Mouse (Mus musculus): Measurements from ENCODE around the gene Lrsam1. TPM values are rescaled to one million over a fixed set of nuclear protein-coding genes. Genes with fewer than 3 reads are reported as not detected.
A peak's percentile ranks its signal among the peaks of the same experiment; 100 is the strongest.

Gene Lrsam1
- total RNA-seq, 4 experiments from 2014 or later, result 23.3 to 38.9 (median 28.5) TPM

- DNase-seq, result peak; percentile 85
These were observed 5.5 kb upstream of the Lrsam1 start for GRCm38 (mm10) chr2:32966689-32967631.

- DNase-seq, result no peak
These were observed 4.8 kb upstream of the Lrsam1 start for GRCm38 (mm10) chr2:32966184-32966688.

GRCm38 (mm10) chr2:32965511-32966183 lies 4.2 kb upstream of the Lrsam1 start:
- DNase-seq, result no peak

DNA sequence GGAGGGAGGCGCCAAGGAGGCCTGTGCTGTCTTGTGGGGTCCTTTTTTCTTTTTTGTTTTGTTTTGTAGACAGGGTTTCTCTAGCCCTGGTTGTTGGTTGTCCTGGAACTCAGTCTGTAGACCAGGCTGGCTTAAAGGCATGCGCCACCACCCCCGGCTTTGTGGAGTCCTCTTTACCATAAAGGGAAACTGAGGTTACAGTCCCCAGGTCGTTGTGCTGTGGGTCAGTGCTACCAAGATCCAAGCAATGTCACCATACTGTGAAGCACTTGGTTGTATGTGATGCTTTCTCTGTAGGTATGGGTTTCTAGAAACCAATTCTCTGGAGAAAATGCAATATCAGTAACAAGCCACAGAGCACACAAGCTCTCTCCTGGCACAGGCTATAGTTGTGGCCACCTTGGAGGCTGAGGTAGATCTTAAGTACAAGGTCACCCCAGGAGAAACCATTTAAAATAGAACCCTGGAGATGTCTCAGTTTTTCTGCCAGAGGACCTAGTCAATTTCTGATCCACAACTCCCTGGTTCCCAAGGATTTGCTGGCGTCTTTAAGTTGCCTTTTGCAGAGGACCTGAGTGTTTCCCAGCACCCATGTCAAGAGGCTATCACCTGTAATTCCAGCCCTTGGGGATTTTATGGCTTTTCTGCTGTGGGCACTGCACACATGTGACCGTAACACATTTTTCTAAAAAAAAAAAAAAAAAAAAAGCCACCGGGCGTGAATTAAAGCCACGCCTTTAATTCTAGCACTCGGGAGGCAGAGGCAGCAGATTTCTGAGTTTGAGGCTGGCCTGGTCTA lies 3.4 kb upstream of the Lrsam1 start:
- DNase-seq, result no peak

DNA sequence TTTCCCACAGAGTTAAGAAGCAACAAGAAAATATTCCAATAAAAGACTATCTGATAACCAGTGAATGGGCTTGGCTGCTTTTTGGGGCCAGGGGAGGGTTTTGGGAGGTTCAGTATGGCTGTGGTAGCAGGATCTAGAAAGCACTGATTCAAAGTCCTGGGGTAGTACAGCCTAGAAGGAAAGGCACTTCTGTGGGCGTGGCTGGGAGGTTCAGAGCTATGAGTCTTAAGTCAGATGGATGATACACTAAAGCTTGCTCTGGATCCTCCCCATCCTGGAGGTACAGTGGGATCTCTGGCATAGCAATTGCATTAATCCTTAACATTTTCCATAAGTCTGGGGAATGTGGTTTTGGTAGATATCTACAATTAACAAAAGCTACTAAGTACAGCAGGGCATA lies 2.6 kb upstream of the Lrsam1 start:
- no peak for DNase-seq

DNA sequence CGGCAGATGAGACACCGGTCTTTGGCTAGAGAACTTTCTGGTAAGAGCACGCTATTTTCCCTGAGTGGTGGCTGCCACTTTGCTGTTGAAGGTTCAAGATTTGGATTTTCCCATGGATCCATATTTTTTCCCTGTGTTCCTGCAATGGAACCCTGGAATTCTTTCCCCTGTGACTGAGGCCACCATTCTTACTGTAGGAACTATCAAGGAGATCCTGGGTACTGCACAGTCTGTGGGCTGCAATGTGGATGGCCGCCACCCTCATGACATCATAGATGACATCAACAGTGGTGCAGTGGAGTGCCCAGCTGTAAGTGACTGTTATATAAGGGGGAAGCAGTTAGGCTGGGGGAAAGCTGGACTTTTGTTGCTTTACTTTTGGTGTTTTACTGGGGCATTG lies 2.1 kb upstream of the Lrsam1 start:
- DNase-seq, result no peak

GRCm38 (mm10) chr2:32962875-32963220 lies 1.4 kb upstream of the Lrsam1 start:
- no peak for DNase-seq

DNA sequence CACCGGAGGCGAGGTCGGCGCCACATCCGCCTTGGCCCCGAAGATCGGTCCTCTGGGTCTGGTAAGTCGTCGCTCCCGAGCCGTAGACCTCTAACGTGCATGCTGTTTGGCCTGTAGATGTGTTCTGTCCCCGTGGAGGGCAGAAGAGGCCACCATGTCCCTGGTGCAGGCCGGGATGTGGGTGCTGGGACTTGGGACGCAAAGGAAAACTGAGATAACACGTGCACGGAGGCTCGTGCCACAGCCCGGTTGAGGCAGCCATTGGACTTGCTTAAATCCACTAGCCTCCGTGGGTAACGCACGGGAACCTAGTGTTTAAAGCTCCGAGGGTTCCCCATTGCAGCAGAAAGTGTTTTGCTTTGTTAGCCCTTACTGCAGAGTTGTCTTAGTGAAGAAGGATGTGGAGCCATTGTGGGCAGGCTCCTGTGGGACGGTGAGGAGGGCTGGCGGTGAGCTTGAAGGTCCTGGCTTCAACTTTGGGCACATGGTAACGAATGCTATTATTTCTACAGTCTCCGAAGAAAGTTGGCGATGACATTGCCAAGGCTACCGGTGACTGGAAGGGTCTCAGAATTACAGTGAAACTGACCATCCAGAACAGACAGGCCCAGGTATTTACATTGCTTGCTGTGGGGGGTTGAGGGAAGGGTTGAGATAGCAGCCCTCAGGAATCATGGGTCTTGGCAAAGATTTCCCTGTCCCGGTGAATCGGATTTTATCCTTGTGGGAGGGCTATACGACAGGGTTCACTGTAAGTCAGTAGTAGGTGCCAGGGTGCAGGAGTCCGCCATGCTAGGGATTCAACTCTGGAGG lies 854 bp upstream of the Lrsam1 start:
- DNase-seq, result no peak

- DNase-seq, result no peak
These were observed 1.1 kb downstream of the Lrsam1 start for GRCm38 (mm10) chr2:32960273-32960672.

DNA sequence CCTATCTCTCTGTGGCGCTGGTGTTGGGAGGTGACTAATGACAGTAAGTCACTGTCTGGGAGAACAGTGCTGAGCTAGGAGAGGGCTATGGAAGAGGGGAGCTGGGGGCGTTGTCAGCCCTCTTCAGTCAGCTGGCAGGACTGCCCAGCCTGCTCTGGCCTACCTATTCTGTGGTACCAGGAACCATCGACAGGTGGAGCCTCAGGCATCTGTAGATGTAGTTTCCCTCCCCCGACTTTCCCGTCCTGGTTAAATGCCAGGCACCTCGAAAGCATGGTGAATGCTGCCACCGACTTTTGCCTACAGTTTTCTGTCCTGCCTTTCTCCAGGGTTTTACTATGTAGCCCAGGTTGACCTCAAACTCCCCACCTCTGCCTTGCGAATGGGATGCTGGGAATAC lies 4.1 kb downstream of the Lrsam1 start:
- DNase-seq, result no peak

DNA sequence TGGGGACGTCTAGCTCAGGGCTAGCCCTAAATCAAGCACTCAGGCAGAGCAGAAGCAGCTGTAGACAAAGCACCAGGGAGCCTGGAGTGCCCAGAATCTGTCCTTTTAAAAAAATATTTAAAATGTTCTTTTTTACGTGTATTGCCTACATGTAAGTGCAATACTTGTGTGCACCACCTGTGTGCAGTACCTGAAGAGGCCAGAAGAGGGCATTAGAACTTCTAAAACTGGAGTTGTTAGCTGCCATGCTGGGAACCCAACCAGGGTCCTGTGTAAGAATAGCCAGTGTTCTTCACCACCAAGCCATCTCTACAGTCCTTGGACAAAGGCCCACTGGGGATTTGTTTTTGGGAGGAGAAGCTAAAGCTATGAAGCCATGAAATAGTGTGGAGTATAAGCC lies 6.8 kb downstream of the Lrsam1 start:
- DNase-seq, result no peak

DNA sequence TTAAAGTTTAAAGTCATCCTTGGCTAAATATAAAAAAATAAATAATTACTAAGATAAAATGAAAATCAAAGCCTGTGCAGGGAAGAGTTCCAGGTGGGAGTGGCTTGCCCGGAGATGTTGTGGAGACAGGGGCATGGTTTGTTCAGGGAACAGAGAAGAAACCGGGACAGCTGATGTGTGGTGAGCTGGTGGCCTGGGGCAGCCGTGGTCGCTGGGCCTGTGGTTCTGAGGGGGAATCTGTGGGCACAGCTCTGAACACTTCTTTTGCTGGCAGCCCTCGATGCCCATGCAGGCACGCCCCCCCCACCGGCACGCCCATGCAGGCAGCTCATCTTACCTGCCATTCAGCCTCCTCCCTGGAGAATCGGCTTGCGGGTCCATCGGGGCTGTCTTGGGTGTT lies 14.0 kb downstream of the Lrsam1 start:
- DNase-seq, result no peak

GRCm38 (mm10) chr2:32940483-32940882 lies 20.9 kb downstream of the Lrsam1 start:
- DNase-seq, result no peak

- DNase-seq, result no peak
These were observed 22.0 kb downstream of the Lrsam1 start for GRCm38 (mm10) chr2:32939418-32939817.

GRCm38 (mm10) chr2:32938741-32939140 lies 22.7 kb downstream of the Lrsam1 start:
- DNase-seq, result no peak

- no peak for DNase-seq
These were observed 29.7 kb downstream of the Lrsam1 start for GRCm38 (mm10) chr2:32931730-32932129.

DNA sequence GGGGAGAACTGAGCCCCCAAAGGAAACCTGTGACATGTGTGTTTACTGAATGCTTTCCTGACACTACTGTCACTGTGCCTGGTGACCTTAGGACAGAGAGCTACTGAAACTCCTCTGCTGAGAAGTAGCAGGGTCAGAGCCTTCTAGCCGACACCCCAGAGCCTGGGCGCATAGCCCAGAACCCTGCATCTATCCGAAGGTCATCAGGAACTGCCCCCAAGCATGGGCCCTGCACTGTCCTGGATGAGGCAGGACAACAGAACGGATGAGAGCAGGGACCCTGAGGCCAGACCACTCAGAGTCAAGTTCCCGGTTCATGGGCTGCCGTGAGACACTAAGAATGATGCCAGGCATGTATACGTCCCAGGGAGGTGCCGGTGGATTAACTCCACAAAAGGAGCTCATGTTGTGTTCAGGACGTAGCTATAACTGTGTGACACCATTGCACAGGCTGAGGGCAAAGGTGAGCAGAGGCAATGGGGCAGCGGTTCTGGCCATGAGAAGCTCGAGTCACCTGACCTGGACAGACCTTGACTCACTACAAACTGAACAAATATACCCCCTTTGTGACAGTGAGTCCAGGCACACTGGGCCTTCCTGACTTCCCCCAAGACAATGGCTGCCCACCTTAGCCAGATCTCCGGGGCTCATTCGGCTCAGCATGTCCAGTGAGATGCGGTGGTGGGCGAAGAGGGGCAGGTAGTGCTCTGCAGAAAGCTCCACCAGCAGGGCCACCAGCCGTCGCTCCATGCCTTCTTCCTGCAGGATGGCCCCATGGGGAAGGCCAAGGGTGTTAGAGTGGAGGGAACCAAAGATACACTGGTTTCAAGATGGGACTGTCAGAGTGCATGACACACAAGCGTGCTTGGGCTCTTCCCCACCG lies 32.2 kb downstream of the Lrsam1 start:
- DNase-seq, result no peak

- DNase-seq, result no peak
These were observed 33.0 kb downstream of the Lrsam1 start for GRCm38 (mm10) chr2:32928235-32928946.

- no peak for DNase-seq
These were observed 33.7 kb downstream of the Lrsam1 start for GRCm38 (mm10) chr2:32927624-32928234.
